Mouse (Mus musculus) left cerebral cortex, postnatal 25 days (tissue): ENCODE measurements at regions not wholly inside any gene's neighbourhood (a gene's known extent, or its start where the extent isn't known, plus 50 kb on each side); places are given as distances from the start of the nearest gene placed in this dataset.
A peak's percentile ranks its signal among the peaks of the same experiment; 100 is the strongest.

ENCODE experiments used
- DNase-seq, 2 experiments: peaks; one replicate each; pipeline ENCODE4 v3.0.0; 2022; ENCODE audit warnings: low spot score in 2 of 2, mixed read lengths in 1 of 2
- intact Hi-C: fragments of 180-260 bp; cut with DNase I; formaldehyde crosslinking; loops from one replicate; pipeline ENCODE4 v1.15.1; 2025

DNA sequence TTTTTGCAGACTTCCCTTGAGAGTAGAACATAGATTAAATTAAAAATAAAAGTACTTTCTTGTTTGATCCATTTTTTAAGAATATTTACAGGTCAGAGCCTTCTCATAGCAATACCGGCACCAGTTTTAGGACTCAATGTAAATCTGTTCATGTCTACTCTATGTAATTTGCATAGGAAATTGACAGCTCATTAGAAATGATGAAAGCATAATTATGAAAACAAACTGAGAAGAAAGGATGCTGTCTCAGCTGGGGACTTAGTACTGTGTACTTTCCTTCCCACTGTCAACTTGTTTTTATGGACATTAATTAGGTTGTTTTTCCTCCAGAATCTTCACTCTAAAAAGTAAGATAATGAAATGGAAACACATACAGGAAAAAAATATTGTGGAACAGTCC, 3344.8 kb upstream of the Gm6569 start:
- no peak for DNase-seq
- intact Hi-C loops: no loop called here

DNA sequence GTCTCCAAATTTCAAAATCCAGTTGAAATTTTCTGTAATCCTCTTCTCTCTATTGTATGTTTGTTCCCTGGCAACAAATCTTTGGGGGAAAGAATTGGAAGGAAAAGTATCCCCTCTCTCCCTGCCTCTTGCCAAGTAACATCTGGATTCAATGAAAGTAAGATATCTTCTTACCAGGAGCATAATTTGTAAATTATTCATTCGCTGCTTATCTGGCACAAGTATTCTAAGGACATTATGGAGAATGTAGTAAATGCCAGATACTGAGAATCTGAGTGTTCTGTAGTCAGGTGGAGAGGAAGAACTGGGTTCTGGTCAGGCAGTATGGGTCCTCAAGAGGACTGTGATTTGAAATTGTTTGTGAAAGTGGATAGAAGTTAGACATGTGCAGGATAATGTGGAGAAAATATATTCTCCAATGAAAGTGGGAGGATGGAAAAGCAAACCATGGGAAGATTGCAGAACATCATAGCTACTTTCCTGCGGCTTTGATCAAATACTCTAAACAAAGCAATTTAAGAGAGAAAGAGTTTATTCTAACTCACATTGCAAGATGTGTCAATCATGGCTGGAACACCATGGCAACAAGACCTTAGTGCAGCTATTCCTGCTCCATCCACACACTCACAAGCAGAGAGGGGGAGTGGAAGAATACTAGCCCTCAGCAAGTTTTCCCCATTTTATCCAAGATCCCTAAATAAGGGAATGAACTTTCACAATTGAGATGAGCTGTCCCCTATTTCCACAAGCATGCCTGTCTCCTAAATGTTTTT, 3327.1 kb upstream of the Gm6569 start:
- intact Hi-C loops: no loop called here
- peak in 1 of 2 experiments; percentile 10 for DNase-seq

DNA sequence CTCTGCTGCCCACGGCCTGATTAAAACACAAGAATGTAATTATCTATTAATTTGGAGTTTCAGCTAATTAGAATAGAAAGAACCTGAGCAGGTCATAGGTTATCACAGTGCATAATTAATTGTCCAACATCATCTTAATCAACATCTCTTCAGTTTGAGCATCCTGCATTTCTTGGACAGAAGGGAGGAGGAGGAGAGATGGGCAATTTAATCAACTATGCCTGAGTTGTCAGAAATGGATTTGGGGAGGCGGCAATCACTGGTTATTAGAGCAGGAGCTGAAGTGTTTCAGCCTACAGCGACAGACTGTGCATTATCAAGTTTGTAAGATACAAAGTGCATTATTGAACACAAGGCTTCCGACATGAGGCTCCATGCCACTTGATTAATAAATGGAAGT, 3313.8 kb upstream of the Gm6569 start:
- intact Hi-C loops: no loop called here
- DNase-seq: no peak

DNA sequence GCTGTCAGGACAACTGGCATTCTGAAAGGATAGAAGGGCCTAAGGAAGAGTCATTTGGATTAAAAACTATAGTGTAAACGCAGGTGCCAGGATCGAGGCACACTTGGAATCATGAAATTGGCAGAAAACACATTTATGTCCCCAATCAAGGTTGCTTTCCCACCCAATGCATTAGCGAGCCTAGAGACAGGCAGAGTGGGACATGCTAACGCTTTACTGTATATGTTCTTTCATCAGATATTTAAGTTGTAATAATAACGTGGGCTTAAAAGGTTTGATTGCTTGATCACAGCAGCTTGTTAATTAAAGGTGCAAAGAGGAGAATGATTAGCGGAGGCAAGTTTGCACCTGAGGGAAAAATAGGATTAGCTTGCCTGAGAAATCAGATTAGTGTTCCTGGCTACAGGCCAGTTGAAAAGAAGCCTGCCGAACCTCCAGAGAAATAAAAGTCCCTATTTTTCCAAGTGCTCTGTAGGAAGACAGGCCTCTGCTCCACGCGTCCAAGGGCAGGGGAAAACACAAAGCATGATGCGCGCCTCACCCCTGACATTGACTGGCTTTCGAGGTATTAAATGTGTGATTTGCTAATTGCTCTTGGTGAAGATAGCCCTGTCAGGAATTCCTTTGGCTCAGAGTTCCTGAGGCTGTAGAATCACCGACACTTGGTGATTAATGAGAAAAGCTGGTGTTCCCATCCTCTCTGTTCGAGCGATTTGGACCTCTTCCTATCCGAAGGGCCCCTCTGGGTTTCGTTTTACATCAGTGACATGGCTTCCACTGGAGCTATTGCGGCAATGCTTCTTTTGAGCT, 3279.4 kb upstream of the Gm6569 start:
- intact Hi-C loops: no loop called here
- no peak for DNase-seq

DNA sequence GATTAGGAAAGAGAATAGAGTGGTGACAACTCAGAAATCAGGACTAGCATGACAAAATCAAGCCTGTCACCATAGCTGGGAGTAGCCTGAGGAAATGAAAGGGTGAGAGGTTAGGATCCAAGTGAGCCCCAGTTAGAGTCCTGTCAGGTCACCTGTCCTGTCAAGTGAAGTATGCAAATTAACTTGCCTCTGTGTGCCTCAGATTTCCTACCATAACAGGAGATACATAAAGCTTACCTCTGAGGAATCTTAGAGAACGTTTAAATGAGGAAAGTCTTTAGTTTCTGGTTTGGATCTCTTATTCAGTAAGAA, 3278.8 kb upstream of the Gm6569 start:
- intact Hi-C loops: no loop called here
- DNase-seq: no peak

DNA sequence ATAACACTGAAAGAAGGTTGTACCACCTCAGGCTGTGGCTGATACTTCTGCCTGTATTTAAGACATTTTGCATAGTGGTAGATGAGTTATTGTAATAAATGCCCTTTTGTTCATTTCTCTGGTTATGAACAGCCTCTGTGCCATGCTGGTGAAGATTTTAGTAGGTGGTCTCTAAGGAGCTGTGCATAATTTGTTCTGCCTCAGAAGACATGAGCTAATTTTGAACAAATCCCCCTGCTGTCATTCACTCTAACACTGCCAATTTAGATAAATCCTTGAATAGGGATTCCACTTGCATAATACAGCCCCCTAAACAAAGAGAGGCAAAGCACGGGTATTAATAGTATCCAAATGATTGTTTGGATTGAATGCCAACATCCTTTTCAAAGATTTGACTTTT, 3240.1 kb upstream of the Gm6569 start:
- intact Hi-C loops: no loop called here
- no peak for DNase-seq

DNA sequence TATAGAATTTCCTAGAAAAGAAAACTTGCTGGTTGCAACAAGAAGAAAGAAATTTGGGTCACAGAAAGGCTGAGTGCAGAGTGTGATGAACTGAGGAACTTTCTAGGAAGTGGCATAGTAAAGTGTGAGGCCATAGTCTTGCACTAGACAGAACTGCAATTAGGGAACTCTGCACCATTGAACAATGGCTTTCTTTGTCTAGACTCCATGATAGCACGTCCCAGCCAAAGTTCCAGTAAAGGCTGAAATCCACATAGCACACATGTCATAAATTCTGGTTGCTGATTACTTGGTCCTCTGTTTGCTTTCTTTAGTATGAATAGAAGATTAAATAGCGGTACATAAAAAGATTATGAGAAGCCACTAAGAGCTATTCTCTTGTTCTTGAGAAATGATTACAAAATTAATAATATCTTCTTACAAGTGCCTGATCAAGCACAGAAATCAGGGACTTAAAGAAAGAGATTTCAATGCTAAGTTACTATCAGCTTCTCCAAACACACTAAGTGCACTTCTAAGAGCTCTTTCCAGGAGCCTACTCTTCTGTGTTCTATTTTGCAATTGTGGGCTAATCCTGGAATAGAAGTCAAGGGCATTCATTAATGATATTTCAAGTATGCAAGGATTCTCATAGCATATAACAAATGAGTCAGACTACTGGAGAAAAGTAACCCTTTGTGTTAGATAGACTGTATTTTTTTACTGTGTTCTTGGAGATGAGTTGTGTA, 3233.4 kb upstream of the Gm6569 start:
- intact Hi-C loops: no loop called here
- no peak for DNase-seq

DNA sequence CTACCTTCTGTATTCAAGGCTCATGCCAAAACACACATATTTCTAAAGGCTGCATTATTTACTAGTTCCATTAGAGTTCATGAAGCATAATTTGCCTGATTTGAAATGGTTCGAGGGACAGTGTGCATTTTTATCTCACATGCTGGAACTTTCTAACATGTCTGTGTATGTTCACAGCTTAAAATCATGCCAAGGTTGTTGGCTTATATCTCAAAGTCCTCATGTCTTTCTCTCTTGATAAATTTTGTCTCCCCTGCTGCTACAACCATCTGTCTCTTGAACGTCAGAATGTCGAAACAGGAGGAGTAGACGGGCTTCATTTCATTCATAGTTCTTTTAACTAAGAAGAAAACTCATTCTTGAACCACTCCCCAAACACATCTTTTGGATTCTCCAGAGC, 3229.1 kb upstream of the Gm6569 start:
- peak in 1 of 2 experiments; percentile 5 for DNase-seq
- intact Hi-C loops: no loop called here

DNA sequence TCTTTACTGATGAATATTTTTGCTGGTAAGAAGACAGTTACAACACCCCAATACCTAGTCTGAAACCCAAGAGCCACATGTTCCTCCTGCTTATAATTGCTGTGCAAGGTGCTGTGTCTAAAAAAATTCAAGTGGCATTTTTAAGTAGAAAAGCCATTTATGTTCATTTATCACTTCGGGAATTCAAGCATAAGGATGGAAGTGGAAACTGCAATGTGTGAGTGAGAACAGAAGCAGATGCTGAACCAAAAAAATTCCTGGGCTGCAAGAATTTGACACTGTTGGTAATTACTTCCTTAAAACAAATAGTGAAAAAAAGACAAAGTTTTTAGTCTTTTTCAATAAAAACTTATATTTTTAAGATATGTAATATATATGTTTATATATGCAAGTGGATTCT, 3227.5 kb upstream of the Gm6569 start:
- DNase-seq: peak; percentile 2 to 68
- intact Hi-C loops: no loop called here

DNA sequence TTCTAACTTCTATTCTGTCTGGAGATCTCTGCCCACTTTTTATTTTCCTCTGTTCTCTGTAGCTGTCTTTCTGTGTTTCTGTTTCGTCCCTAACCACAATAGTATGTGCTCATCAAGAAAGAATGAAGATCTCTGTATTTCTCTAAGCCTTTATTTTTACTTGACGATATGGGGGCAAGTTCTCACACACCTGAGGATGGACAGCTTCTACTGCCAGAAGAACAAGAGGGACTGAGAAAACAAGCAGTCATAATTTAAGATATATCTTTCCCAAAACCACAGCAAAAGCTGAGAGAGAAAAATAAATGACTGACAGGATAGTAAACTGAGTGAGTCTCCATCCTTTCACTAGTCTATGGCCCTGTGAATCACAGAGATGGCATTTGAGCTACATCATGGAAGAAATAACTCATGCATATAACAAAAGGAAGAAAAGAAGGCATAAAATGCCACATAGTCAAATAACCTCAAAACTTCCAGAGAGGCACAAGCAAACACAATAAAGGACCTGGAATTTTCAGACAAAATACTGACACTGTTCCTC, 3216.2 kb upstream of the Gm6569 start:
- no peak for DNase-seq
- intact Hi-C loops: no loop called here

DNA sequence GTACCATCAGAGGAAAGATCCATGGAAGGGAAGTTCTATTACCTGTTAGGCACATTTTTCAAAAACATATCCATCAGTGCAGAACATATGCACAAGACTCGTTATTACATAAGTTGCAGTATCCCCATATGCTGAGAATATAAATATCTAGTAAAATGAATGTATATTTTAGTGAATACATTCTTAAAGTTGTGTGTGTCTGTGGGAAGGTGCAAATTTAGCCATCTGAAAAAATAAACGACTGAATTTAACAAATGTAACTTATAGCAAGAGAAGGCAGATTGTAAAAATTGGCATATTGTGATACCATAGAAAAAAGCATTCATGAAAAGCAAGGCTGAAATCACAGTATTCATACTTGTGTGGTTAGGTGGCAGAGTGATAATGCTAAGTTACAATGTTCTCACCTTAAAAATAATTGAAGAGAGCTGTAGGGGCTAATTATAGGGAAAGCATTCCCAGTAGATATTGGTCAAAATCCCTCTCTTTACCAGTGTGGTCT, 3193.3 kb upstream of the Gm6569 start:
- intact Hi-C loops: no loop called here
- peak in 1 of 2 experiments; percentile 51 for DNase-seq

DNA sequence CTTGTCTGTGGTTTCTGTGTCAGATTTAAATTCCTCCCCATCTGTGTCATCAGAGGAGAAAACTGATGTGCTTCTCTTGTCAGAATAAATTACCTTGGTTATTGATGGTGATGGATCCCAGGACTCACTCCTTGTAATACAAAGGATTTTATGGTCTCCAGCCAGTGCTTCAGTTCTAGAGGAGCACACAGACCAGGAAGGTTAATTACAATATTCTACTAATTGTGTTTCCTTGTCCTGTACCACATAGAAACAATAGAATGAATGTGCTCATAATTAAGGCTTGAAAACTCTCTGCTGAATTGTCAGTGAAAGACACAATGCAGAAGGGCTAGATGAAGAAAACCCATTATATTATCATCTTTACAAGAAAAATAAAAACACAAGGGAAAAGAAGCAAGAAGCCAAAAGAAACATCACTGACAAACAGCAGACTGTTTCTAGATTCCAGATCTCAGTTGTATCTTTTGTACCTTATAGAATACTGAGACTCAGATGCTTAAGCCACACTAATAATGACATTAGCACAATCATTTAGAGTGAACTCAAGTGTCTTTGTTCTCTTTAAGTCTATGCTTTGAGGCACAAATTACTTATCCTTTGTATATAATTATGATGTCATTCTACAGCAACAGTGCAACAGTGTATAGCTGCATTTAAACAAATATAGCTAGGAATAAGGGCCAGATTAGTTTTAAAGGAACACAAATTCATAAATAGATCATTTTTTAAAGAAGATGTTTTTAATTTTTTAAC, 3189.7 kb upstream of the Gm6569 start:
- intact Hi-C loops: no loop called here
- DNase-seq: no peak

DNA sequence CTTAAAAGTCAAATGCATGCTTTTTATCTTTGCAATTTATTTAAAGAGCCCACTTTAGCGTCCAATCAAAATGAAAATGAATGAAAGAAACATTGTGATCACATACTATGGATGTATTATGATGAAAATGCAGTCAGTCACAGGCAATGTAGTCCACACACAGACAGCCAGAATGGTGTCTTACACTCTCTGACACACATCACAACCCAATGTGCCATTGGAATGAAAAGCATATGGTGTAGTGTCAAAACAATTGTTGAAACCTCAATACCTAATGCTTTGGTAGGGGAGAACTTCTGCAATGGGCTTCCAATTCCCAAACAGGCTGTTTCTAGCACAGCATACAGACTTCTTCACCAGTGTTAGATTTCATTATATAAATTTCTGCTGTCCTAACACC, 3158.8 kb upstream of the Gm6569 start:
- DNase-seq: no peak
- intact Hi-C loops: no loop called here

DNA sequence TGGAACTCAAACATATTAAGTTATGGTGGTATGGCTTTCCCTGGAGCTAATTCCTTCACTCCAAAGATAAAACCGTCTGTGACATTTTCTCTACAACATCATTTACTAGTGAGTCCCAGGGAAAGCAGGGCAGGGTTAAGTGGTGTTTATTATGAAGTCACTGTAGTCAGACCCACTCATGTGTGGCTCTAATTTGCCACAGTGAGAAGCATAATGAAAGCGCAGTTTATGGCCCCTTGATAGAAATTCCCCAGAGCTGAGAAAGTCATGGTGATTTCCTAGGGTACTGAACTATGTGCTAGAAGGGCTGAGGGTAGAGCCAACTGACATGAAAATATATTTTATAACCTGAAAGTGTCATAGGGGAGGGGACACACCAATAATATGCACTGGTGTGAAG, 3129.8 kb upstream of the Gm6569 start:
- intact Hi-C loops: no loop called here
- no peak for DNase-seq

DNA sequence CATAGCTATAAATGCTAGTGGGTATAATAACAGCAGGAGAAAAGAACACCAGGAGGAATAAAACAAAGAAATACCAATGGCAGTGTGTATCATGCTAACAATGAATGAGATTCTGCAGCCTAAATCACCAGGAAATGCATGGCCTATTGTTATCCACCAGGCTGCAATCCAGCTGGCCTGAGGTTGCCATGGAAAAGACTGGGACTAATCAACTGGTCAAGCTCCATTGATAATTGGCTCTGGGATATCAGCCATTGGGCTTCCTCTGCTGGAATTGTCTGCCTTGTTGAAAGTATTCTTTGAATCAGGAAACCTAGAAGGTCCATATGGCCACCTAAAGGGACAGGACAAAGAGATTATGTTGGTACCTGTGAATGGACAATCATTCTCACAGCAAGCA, 3120.6 kb upstream of the Gm6569 start:
- DNase-seq: no peak
- intact Hi-C loops: no loop called here

DNA sequence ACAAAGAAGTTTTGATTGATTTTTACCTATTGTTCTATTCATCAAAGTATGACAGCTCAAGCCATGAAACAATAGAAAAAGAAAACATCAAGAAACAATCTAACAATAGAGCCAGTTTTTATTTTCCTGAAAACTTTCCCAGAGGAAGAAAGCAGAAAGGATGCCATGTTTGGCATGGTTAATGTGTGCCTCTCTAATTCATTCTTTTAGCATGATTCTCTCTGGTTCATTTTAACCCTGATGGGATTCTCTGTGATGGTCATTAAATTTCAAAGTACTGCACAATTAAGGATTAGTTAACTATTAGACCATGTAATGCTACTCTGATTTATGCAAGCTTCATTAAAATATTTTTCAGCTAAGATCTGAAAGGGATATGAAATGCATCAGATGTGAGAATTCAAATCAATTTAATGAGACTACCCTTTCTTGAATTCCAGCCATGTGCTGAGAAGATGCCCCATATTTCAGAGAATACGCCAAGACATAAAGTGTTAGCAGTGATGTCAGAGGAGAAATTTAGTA, 3106.9 kb upstream of the Gm6569 start:
- intact Hi-C loops: no loop called here
- DNase-seq: peak in 1 of 2 experiments; percentile 18

DNA sequence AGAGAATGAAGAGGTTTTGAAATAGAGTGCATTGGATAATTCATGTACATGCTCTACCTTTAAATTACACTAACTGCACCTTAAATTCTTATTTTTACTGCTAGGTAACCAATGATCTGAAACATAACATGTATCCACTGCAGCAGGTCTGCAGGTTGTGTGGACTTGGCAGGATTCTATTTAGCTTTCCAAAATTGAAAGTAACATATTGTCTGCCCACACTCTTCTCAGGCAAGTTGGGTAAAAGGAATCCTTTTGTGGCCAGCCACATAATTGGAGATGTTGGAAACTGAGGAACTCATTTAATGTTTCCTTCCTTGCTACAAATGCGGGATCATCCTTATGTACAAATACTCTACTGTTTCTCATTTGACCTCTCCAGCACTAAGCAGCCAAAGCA, 3106.4 kb upstream of the Gm6569 start:
- DNase-seq: peak in 1 of 2 experiments; percentile 58
- intact Hi-C loops: no loop called here

DNA sequence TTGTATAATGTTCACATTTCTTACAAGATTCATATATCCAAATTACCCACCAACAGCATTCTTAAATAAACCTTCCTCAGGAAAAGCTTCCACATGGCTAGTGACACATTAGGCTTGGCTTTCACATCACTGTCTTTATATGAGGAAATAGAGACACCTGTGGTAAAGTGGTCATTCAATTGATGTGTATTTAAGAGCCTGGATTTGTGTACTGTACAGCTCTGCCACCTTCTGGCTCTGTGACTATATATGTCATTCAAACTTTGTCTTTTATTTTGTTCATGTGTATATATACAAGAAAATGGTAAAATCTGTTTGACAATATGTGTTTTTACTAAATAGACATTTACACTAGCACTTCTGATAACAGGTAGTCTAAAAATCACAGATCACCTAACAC, 3090.1 kb upstream of the Gm6569 start:
- DNase-seq: peak in 1 of 2 experiments; percentile 5
- intact Hi-C loops: no loop called here

DNA sequence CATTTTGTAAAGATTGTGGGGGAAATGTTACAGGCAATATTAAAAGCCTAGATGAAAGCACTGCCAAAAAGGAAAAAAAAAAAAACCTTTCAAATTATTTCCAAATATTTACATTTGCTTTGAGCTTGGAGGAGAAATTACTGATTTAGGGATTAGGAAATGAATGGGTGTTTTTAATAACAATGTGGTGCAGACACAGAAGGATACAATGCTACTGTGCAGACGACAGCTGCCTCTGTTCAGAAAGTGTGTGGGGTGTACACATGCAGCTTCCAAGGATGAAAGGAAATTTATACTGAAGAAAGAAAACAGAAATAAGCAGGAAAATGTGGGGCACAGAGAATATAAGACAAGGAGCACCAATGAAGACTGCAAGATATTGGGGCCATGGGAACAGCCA, 3070.3 kb upstream of the Gm6569 start:
- DNase-seq: peak; percentile 1 to 16
- intact Hi-C loops: no loop called here
